Mouse (Mus musculus) MEL (cell line): ENCODE measurements at regions not wholly inside any gene's neighbourhood (a gene's known extent, or its start where the extent isn't known, plus 50 kb on each side); places are given as distances from the start of the nearest gene placed in this dataset.

Experiments used
- DNase-seq: peaks from one replicate; pipeline ENCODE4 v3.0.0; 2011; ENCODE audit warnings: low read depth, low spot score
- H3K27ac ChIP-seq: 2 replicates; pipeline ENCODE4 v1.5.1; 2012; ENCODE audit warnings: low read depth, mild to moderate bottlenecking, control low read depth, low read length, moderate library complexity; ENCODE audit not compliant: control insufficient read depth
- H3K27me3 ChIP-seq, 2 experiments: fragments of 150-350 bp in 1 of 2; sonication (generic) in 1 of 2; 2 replicates each; pipeline ENCODE4 v1.6.1; 2012; ENCODE audit warnings: low read length in 2 of 2, mild to moderate bottlenecking in 2 of 2, improper control_type of control experiment in 1 of 2, moderate library complexity in 1 of 2; ENCODE audit not compliant: insufficient read depth in 2 of 2, control insufficient read depth in 1 of 2
- H3K36me3 ChIP-seq, 2 experiments: 2 replicates each; pipeline ENCODE4 v1.6.1; 2012 to 2014; ENCODE audit warnings: low read length in 2 of 2, improper control_type of control experiment in 1 of 2, inconsistent platforms in 1 of 2, mild to moderate bottlenecking in 1 of 2; ENCODE audit not compliant: insufficient read depth in 2 of 2, control insufficient read depth in 1 of 2
- H3K4me1 ChIP-seq, 2 experiments: fragments of 150-350 bp in 1 of 2; sonication (generic) in 1 of 2; 2 replicates each; pipeline ENCODE4 v1.6.1; 2012; ENCODE audit warnings: low read length in 2 of 2, improper control_type of control experiment in 1 of 2, mild to moderate bottlenecking in 1 of 2; ENCODE audit not compliant: insufficient read depth in 2 of 2, control insufficient read depth in 1 of 2
- H3K4me3 ChIP-seq, 2 experiments: fragments of 150-350 bp in 1 of 2; sonication (generic) in 1 of 2; 2 replicates each; pipeline ENCODE4 v1.5.1; 2012; ENCODE audit warnings: low read depth in 2 of 2, low read length in 2 of 2, mild to moderate bottlenecking in 2 of 2, moderate library complexity in 2 of 2, control low read depth in 1 of 2, improper control_type of control experiment in 1 of 2; ENCODE audit not compliant: control insufficient read depth in 1 of 2, insufficient read depth in 1 of 2
- H3K79me2 ChIP-seq: 2 replicates; pipeline ENCODE4 v1.6.1; 2012; ENCODE audit warnings: mild to moderate bottlenecking, low read length, moderate library complexity; ENCODE audit not compliant: control insufficient read depth, poor library complexity, insufficient read depth
- H3K9ac ChIP-seq: 2 replicates; pipeline ENCODE4 v1.6.1; 2012; ENCODE audit warnings: low read depth, mild to moderate bottlenecking, control low read depth, low read length, moderate library complexity; ENCODE audit not compliant: control insufficient read depth, poor library complexity, severe bottlenecking
- H3K9me3 ChIP-seq: fragments of 150-350 bp; sonication (generic); replicated peaks from 2 replicates; pipeline ENCODE4 v1.6.1; 2012; ENCODE audit warnings: mild to moderate bottlenecking, low read length, improper control_type of control experiment, moderate library complexity; ENCODE audit not compliant: insufficient read depth
- BHLHE40 ChIP-seq: IDR thresholded peaks from 2 replicates; pipeline ENCODE4 v1.6.1; 2012; ENCODE audit warnings: low read depth, mild to moderate bottlenecking, inconsistent platforms, low read length, improper control_type of control experiment, borderline replicate concordance
- CHD2 ChIP-seq: IDR thresholded peaks from 2 replicates; pipeline ENCODE4 v1.6.1; 2011; ENCODE audit warnings: low read length, improper control_type of control experiment
- CTCF ChIP-seq, 3 experiments: IDR thresholded peaks in 2 of 3; conservative IDR thresholded peaks in 1 of 3; 2 replicates each; pipeline ENCODE4 v1.5.1; 2011 to 2012; ENCODE audit warnings: low read length in 3 of 3, low read depth in 2 of 3, mild to moderate bottlenecking in 2 of 3, improper control_type of control experiment in 1 of 3, inconsistent platforms in 1 of 3, mixed read lengths in 1 of 3, moderate library complexity in 1 of 3; ENCODE audit not compliant: control insufficient read depth in 1 of 3, insufficient read depth in 1 of 3, poor library complexity in 1 of 3, severe bottlenecking in 1 of 3
- ELF1 ChIP-seq: IDR thresholded peaks from 2 replicates; pipeline ENCODE4 v1.6.1; 2014; ENCODE audit warnings: low read depth, mild to moderate bottlenecking, inconsistent platforms, low read length, improper control_type of control experiment, moderate library complexity
- EP300 ChIP-seq, 2 experiments: IDR thresholded peaks; 2 replicates each; pipeline ENCODE4 v1.6.1; 2011; ENCODE audit warnings: improper control_type of control experiment in 2 of 2, low read length in 2 of 2, low read depth in 1 of 2, mild to moderate bottlenecking in 1 of 2
- ETS1 ChIP-seq: IDR thresholded peaks from 2 replicates; pipeline ENCODE4 v1.6.1; 2012; ENCODE audit warnings: low read depth, mild to moderate bottlenecking, inconsistent platforms, low read length, improper control_type of control experiment, moderate library complexity
- GABPA ChIP-seq: IDR thresholded peaks from 2 replicates; pipeline ENCODE4 v1.6.1; 2012; ENCODE audit warnings: low read depth, mild to moderate bottlenecking, inconsistent platforms, low read length, improper control_type of control experiment, moderate library complexity
- GATA1 ChIP-seq: IDR thresholded peaks from 2 replicates; pipeline ENCODE4 v1.6.1; 2011; ENCODE audit warnings: low read depth, low read length, improper control_type of control experiment
- HCFC1 ChIP-seq: IDR thresholded peaks from 2 replicates; pipeline ENCODE4 v1.6.1; 2012; ENCODE audit warnings: low read depth, mild to moderate bottlenecking, inconsistent platforms, low read length, improper control_type of control experiment, moderate library complexity
- JUND ChIP-seq: IDR thresholded peaks from 2 replicates; pipeline ENCODE4 v1.6.1; 2011; ENCODE audit warnings: low read depth, mild to moderate bottlenecking, improper control_type of control experiment, low read length
- MAX ChIP-seq: IDR thresholded peaks from 2 replicates; pipeline ENCODE4 v1.6.1; 2011; ENCODE audit warnings: low read length, improper control_type of control experiment
- MAZ ChIP-seq: IDR thresholded peaks from 2 replicates; pipeline ENCODE4 v1.6.1; 2012; ENCODE audit warnings: low read depth, mild to moderate bottlenecking, inconsistent platforms, low read length, improper control_type of control experiment
- MXI1 ChIP-seq: IDR thresholded peaks from 2 replicates; pipeline ENCODE4 v1.6.1; 2011; ENCODE audit warnings: mild to moderate bottlenecking, low read depth, low read length, improper control_type of control experiment
- MYC ChIP-seq: IDR thresholded peaks from 2 replicates; pipeline ENCODE4 v1.6.1; 2011; ENCODE audit warnings: low read depth, mild to moderate bottlenecking, low read length, improper control_type of control experiment, moderate library complexity
- NRF1 ChIP-seq: IDR thresholded peaks from 2 replicates; pipeline ENCODE4 v1.6.1; 2014; ENCODE audit warnings: low read depth, mild to moderate bottlenecking, inconsistent platforms, low read length, improper control_type of control experiment, moderate library complexity; ENCODE audit not compliant: poor library complexity, insufficient read depth, severe bottlenecking
- POLR2AphosphoS2 ChIP-seq: IDR thresholded peaks from 2 replicates; pipeline ENCODE4 v1.6.1; 2011; ENCODE audit warnings: low read length, improper control_type of control experiment
- POLR2AphosphoS5 ChIP-seq: IDR thresholded peaks from 2 replicates; pipeline ENCODE4 v1.6.1; 2012; ENCODE audit warnings: low read depth, borderline replicate concordance, mild to moderate bottlenecking, inconsistent platforms, low read length, moderate library complexity, mixed read lengths
- RCOR1 ChIP-seq: IDR thresholded peaks from 2 replicates; pipeline ENCODE4 v1.6.1; 2012; ENCODE audit warnings: low read depth, mild to moderate bottlenecking, inconsistent platforms, low read length, improper control_type of control experiment
- SIN3A ChIP-seq: IDR thresholded peaks from 2 replicates; pipeline ENCODE4 v1.6.1; 2012; ENCODE audit warnings: low read length, improper control_type of control experiment, inconsistent platforms
- TAL1 ChIP-seq: IDR thresholded peaks from 2 replicates; pipeline ENCODE4 v1.6.1; 2012; ENCODE audit warnings: mild to moderate bottlenecking, inconsistent platforms, low read length, moderate library complexity, mixed read lengths
- TCF12 ChIP-seq: IDR thresholded peaks from 2 replicates; pipeline ENCODE4 v1.6.1; 2014; ENCODE audit warnings: low read depth, mild to moderate bottlenecking, inconsistent platforms, low read length, improper control_type of control experiment, moderate library complexity
- USF1 ChIP-seq: IDR thresholded peaks from 2 replicates; pipeline ENCODE4 v1.6.1; 2014; ENCODE audit warnings: low read depth, mild to moderate bottlenecking, inconsistent platforms, low read length, improper control_type of control experiment, moderate library complexity
- ZKSCAN1 ChIP-seq: IDR thresholded peaks from 2 replicates; pipeline ENCODE4 v1.6.1; 2012; ENCODE audit warnings: low read depth, mild to moderate bottlenecking, inconsistent platforms, low read length, improper control_type of control experiment, moderate library complexity
- ZMIZ1 ChIP-seq: IDR thresholded peaks from 2 replicates; pipeline ENCODE4 v1.6.1; 2012; ENCODE audit warnings: low read depth, mild to moderate bottlenecking, inconsistent platforms, low read length, improper control_type of control experiment, moderate library complexity
- ZNF384 ChIP-seq: IDR thresholded peaks from 2 replicates; pipeline ENCODE4 v1.6.1; 2012; ENCODE audit warnings: low read depth, mild to moderate bottlenecking, inconsistent platforms, low read length, improper control_type of control experiment

DNA sequence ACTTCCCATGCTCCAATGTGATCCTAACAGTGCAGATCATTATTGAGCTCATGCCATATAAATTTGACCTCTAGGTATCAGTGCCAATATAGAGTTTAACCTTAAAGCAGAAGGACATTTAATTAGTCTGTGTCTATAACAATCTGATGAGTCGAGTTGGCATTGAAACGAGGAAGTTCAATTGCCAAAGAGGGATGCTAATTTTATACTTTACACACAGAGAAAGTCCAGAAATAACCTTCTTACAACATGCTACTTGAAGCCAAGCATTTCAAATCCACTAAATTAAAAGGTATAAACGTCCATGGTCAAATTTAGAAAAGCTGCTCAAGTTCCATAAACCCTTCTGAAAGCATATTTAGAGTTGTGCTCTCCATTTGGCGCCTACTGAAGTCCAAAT, 174.7 kb downstream of the Satb1 start:
- H3K27ac ChIP-seq = no peak overlapping the region
- no peak for DNase-seq
- no peaks in the 10 kb centered on the region for H3K36me3 ChIP-seq
- H3K4me1 ChIP-seq = no peaks in the 10 kb centered on the region
- no peak for TF ChIP-seq GATA1
- no peak for TF ChIP-seq ZNF384
- TF ChIP-seq ZMIZ1 = no peak
- no peak for TF ChIP-seq CHD2
- TF ChIP-seq HCFC1 = no peak
- no peak for TF ChIP-seq RCOR1
- no peak for TF ChIP-seq JUND
- no peak for TF ChIP-seq ELF1
- TF ChIP-seq USF1 = no peak
- TF ChIP-seq TCF12 = no peak
- H3K4me3 ChIP-seq = no peak overlapping the region
- no peak overlapping the region for H3K9ac ChIP-seq
- H3K9me3 ChIP-seq = no peaks in the 10 kb centered on the region
- H3K79me2 ChIP-seq = no peaks in the 10 kb centered on the region
- H3K27me3 ChIP-seq = no peaks in the 10 kb centered on the region

GRCm38 (mm10) chr17:51653881-51654280, 179.2 kb downstream of the Satb1 start:
- H3K27me3 ChIP-seq = no peaks in the 10 kb centered on the region

More at GRCm38 (mm10) chr17:51653881-51654280, 179.2 kb downstream of the Satb1 start:
- no peaks in the 10 kb centered on the region for H3K9me3 ChIP-seq
- H3K36me3 ChIP-seq = no peaks in the 10 kb centered on the region
- no peaks in the 10 kb centered on the region for H3K4me1 ChIP-seq
- H3K27ac ChIP-seq = no peak overlapping the region
- H3K9ac ChIP-seq = no peak overlapping the region
- H3K4me3 ChIP-seq = no peak overlapping the region
- TF ChIP-seq MAX (no peak), ETS1 (no peak), POLR2AphosphoS2 (no peak), MXI1 (no peak), GABPA (no peak), EP300 (IDR thresholded peaks at IDR 0.05; ENCODE audit: low read depth in 1 of 2, low read length in 2 of 2) (no peak), TAL1 (no peak), ZNF384 (no peak), GATA1 (no peak), ZMIZ1 (no peak), MAZ (no peak), SIN3A (no peak), POLR2AphosphoS5 (no peak), RCOR1 (no peak), CTCF (IDR thresholded peaks at IDR 0.05 in 2 of 3, conservative IDR thresholded peaks at IDR 0.05 in 1 of 3; ENCODE audit: control insufficient read depth in 1 of 3, insufficient read depth in 1 of 3, low read depth in 2 of 3, low read length in 3 of 3, poor library complexity in 1 of 3, severe bottlenecking in 1 of 3) (no peak), BHLHE40 (no peak), ZKSCAN1 (no peak), USF1 (no peak), NRF1 (no peak), MYC (no peak)
- H3K79me2 ChIP-seq = no peaks in the 10 kb centered on the region
- DNase-seq = no peak
